Mouse (Mus musculus) liver, embryonic 11.5 days (tissue): Measurements from ENCODE around the gene Lgals9. TPM values are rescaled to one million over a fixed set of nuclear protein-coding genes. Genes with fewer than 3 reads are reported as not detected.

Experiments used
- polyA plus RNA-seq: library from polyadenylated mRNA; unstranded; fragments of >200 nt; fragmentation: Nextera tagmentation; extraction: Ambion mirVana; gene quantifications from 2 replicates; pipeline ENCODE4 v1.2.1, GENCODE M21; 2014

Lgals9 gene
- polyA plus RNA-seq, 1 experiment from 2014 or later: 44.1 TPM

Other genes starting within 250 kb of the Lgals9 start
- 47.9 and 52.3 TPM in 2 replicates for gene Ccnq, start 233.2 kb downstream of the Lgals9 start, polyA plus RNA-seq
- 28.7 and 31.0 TPM in 2 replicates for gene Lyrm9, start 158.4 kb downstream of the Lgals9 start, polyA plus RNA-seq
- gene Nos2, start 64.2 kb downstream of the Lgals9 start, polyA plus RNA-seq: 0.21 and 0.38 TPM in 2 replicates
- 4.1 and 5.0 TPM in 2 replicates for gene Ksr1, start 161.5 kb upstream of the Lgals9 start, polyA plus RNA-seq